Mouse (Mus musculus) testis, adult 2 months (tissue): Measurements from ENCODE around the gene Mogat1.

ENCODE experiments used
- CTCF ChIP-seq: fragments of 200-500 bp; IDR thresholded peaks from 2 replicates; pipeline ENCODE4 v1.5.1; 2012; ENCODE audit warnings: low read depth, mild to moderate bottlenecking, inconsistent platforms, low read length, moderate library complexity; ENCODE audit not compliant: control insufficient read depth, insufficient read depth, insufficient replicate concordance
- POLR2A ChIP-seq: fragments of 200-500 bp; IDR thresholded peaks from 2 replicates; pipeline ENCODE4 v1.6.1; 2012; ENCODE audit warnings: low read depth, mild to moderate bottlenecking, inconsistent platforms, low read length, moderate library complexity; ENCODE audit not compliant: control insufficient read depth

DNA sequence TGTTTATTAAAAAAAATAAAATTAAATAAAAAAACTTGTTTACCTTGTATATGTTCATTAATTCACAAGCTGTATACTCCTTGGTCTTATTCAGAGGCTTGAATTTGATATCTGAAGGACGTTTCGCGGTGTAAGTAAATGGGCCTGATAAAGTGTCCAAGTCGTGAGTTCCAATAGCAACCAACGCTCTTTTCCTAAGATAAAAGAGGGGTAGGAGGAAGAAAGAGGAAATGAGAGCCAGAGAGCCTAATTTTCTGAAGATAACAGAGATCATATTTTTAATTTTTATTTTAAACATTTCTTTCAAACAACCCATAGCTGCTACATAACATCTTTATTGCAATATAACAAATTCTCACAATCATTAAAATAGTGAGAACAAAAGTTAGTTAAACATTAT is 38.4 kb upstream of the Mogat1 start:
- no peak for TF ChIP-seq POLR2A
- no peak for TF ChIP-seq CTCF
